Mouse (Mus musculus): ENCODE measurements at regions not wholly inside any gene's neighbourhood (a gene's known extent, or its start where the extent isn't known, plus 50 kb on each side); places are given as distances from the start of the nearest gene placed in this dataset.

DNA sequence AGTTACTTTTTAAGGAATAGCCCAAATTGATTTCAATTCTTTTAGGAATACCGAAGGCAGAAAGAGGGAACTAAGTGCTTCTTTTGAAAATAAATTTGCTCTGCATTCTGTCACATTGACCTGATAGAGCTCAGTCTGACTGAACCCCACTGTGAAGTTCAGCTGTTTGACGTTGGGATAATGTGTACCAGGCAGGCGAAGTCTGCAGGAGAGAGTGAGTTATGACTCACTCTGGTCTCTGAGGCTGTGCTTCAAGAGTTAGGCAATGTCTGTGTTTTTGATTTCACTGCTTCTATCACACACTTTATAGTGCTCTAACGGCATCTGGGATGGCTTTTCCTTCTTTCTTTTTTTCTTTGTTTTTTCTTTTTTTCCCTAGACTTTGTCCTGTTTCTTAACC lies 283.5 kb downstream of the Naf1 start:
- Histone ChIP-seq H3K27ac (ENCODE audit: low read length) (no peak overlapping the region), H3K4me1 (ENCODE audit: control insufficient read depth, insufficient read depth, low read length) (no peaks in the 10 kb centered on the region), H3K9ac (ENCODE audit: low read depth, low read length) (no peak overlapping the region), H3K4me2 (ENCODE audit: low read length) (no peak overlapping the region), H3K27me3 (ENCODE audit: control insufficient read depth, insufficient read depth, low read depth, low read length) (no peaks in the 10 kb centered on the region), H3K4me3 (ENCODE audit: low read depth, low read length) (no peak overlapping the region), H3K9me3 (replicated peaks; ENCODE audit: control insufficient read depth, low read length, poor library complexity, severe bottlenecking) (no peaks in the 10 kb centered on the region), H3K36me3 (ENCODE audit: control insufficient read depth, insufficient read depth, low read length) (no peaks in the 10 kb centered on the region)
- no peak for ATAC-seq
- 55% methylated on average over 4 of the region's 4 CpGs for WGBS

DNA sequence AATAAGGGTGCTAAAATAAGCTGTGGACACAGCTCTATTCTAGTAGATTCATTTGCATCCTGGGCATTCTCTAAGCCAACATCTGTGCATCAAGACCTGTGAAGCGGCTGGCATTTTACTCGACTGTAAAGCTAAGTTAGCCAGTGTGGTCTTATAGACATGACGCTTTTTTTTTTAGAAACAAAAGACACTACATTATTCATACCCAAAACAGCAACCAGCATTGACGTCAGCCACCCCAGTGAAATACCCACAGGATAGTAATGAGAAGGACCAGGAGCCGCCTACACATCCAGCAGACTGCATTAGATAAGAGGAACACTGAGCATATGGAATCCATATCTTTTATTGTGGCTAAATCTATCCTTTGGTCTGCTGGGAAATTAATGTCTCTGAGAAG lies 321.7 kb downstream of the Naf1 start:
- no peak overlapping the region for H3K9ac ChIP-seq (ENCODE audit: low read depth, low read length)
- no peak for ATAC-seq
- no peak overlapping the region for H3K4me2 ChIP-seq (ENCODE audit: low read length)
- no peaks in the 10 kb centered on the region for H3K36me3 ChIP-seq (ENCODE audit: control insufficient read depth, insufficient read depth, low read length)
- no peaks in the 10 kb centered on the region for H3K9me3 ChIP-seq (replicated peaks; ENCODE audit: control insufficient read depth, low read length, poor library complexity, severe bottlenecking)
- no peak overlapping the region for H3K27ac ChIP-seq (ENCODE audit: low read length)
- H3K27me3 ChIP-seq (ENCODE audit: control insufficient read depth, insufficient read depth, low read depth, low read length), result no peaks in the 10 kb centered on the region
- H3K4me1 ChIP-seq (ENCODE audit: control insufficient read depth, insufficient read depth, low read length), result no peaks in the 10 kb centered on the region
- WGBS, result 66% methylated on average over 5 of the region's 5 CpGs
- no peak overlapping the region for H3K4me3 ChIP-seq (ENCODE audit: low read depth, low read length)

DNA sequence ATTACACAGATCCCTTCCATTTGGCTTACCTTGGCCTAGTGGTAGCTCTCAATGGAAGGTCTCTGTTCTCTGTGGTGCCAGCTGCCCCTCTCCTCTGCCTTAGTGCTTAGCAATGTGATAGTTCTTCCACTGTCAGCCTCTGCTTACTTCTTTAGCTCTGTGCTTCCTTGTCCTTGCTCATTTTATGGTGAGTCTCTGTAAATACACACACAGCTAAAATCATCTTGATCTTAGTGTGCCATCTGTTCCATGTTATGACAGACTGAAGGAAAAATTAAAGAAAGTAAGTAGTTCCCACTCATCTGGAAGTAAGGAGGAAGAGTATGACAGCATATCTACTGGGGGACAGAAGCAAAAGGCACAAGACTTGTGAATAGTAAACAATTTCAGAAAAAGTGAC lies 324.4 kb upstream of the Nat3 start:
- H3K27ac ChIP-seq (ENCODE audit: low read length), result no peak overlapping the region
- no peak for ATAC-seq

DNA sequence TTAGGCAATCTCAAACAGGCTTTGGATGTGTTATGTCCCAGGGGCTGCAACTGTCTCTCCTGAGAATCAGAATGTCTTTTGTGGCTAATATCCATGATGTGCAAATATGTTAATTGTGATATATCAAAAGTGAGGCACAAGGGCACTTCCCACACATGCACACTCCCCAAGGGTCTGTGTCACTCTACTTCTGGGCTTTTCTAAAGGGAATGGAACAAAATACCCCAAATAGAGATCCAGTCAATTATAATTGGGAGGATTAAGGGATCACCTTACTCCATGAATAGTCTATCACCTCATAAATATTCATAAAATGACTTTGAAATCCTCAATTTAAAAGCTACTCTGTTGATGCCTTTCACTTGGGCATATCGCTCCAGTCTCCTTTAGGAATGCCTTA lies 317.6 kb upstream of the Nat3 start:
- H3K27me3 ChIP-seq (ENCODE audit: control insufficient read depth, insufficient read depth, low read depth, low read length), result no peaks in the 10 kb centered on the region
- no peak overlapping the region for H3K4me3 ChIP-seq (ENCODE audit: low read depth, low read length)
- no peak overlapping the region for H3K27ac ChIP-seq (ENCODE audit: low read length)
- ATAC-seq, result peak; percentile 84
- H3K36me3 ChIP-seq (ENCODE audit: control insufficient read depth, insufficient read depth, low read length), result no peaks in the 10 kb centered on the region
- H3K9ac ChIP-seq (ENCODE audit: low read depth, low read length), result no peak overlapping the region
- WGBS, result 27% methylated on average over 1 of the region's 1 CpGs
- H3K4me2 ChIP-seq (ENCODE audit: low read length), result no peak overlapping the region
- H3K9me3 ChIP-seq (replicated peaks; ENCODE audit: control insufficient read depth, low read length, poor library complexity, severe bottlenecking), result no peaks in the 10 kb centered on the region
- H3K4me1 ChIP-seq (ENCODE audit: control insufficient read depth, insufficient read depth, low read length), result 0 out of 2 replicates have a peak, but pooled peaks cover 2% of the 10 kb centered on the region

More for the DNA sequence above, 324.4 kb upstream of the Nat3 start:
- Histone ChIP-seq H3K4me3 (ENCODE audit: low read depth, low read length) (no peak overlapping the region), H3K4me1 (ENCODE audit: control insufficient read depth, insufficient read depth, low read length) (no peaks in the 10 kb centered on the region), H3K9me3 (replicated peaks; ENCODE audit: control insufficient read depth, low read length, poor library complexity, severe bottlenecking) (no peaks in the 10 kb centered on the region), H3K27me3 (ENCODE audit: control insufficient read depth, insufficient read depth, low read depth, low read length) (no peaks in the 10 kb centered on the region), H3K4me2 (ENCODE audit: low read length) (no peak overlapping the region), H3K36me3 (ENCODE audit: control insufficient read depth, insufficient read depth, low read length) (no peaks in the 10 kb centered on the region), H3K9ac (ENCODE audit: low read depth, low read length) (no peak overlapping the region)

DNA sequence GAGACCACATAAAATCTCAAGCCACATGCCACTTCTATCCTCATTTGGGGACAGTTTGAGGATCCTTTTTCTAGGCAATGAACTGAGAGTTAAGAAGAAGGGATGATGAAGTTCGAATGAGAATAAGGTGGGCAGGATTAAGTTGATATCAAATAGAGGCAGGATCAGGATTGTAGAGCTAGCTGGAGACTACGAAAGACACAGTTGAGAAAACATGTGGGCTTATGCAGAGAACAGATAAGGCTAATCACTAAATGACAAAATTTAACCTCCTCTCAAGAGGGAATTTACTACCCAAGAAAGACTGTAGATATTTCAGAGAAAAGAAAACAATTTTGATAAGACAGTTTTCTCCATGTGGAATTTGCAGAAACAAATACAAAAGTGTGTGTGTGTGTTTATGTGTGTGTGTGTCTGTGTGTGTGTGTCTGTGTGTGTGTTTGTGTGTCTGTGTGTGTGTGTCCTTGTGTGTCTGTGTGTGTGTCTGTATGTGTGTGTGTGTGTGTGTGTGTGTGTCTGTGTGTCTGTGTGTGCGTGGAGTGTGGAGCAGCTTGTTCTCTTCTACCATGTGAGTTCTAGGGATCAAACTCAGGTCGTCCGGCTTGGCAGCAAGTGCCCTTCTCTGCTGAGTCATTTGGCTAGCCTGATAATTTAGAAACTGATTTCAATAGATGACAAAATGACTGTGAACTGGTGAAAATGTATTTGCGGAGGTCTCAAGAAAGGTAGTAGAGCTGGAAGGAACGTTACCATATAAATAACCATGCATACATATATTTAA lies 291.5 kb upstream of the Nat3 start:
- WGBS, result 81% methylated on average over 7 of the region's 7 CpGs
- Histone ChIP-seq H3K4me1 (ENCODE audit: control insufficient read depth, insufficient read depth, low read length) (no peaks in the 10 kb centered on the region), H3K27ac (ENCODE audit: low read length) (no peak overlapping the region), H3K9me3 (replicated peaks; ENCODE audit: control insufficient read depth, low read length, poor library complexity, severe bottlenecking) (no peaks in the 10 kb centered on the region), H3K4me2 (ENCODE audit: low read length) (no peak overlapping the region), H3K4me3 (ENCODE audit: low read depth, low read length) (no peak overlapping the region), H3K27me3 (ENCODE audit: control insufficient read depth, insufficient read depth, low read depth, low read length) (no peaks in the 10 kb centered on the region), H3K36me3 (ENCODE audit: control insufficient read depth, insufficient read depth, low read length) (no peaks in the 10 kb centered on the region), H3K9ac (ENCODE audit: low read depth, low read length) (no peak overlapping the region)
- ATAC-seq, result no peak

DNA sequence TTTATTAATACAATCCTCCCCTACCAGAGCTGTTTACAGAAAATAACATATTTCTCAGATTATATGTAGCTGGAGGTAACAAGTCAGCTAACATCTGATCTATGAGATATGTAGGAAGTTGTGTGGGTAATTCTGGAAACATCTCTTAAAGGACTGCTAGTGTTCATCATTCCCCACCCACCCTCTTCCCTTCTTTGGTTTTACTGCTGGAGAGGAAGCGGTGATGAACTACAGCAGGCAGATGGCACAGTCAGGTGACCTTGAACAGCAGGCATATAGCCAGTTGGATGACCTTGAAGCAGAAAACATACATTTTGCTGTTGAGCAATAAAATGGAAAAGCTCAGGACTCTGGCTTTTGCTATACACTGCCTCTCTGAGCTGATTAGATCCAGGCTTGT lies 284.7 kb upstream of the Nat3 start:
- Histone ChIP-seq H3K27ac (ENCODE audit: low read length) (no peak overlapping the region), H3K36me3 (ENCODE audit: control insufficient read depth, insufficient read depth, low read length) (no peaks in the 10 kb centered on the region), H3K9ac (ENCODE audit: low read depth, low read length) (no peak overlapping the region), H3K27me3 (ENCODE audit: control insufficient read depth, insufficient read depth, low read depth, low read length) (no peaks in the 10 kb centered on the region), H3K4me2 (ENCODE audit: low read length) (no peak overlapping the region), H3K4me3 (ENCODE audit: low read depth, low read length) (no peak overlapping the region), H3K4me1 (ENCODE audit: control insufficient read depth, insufficient read depth, low read length) (no peaks in the 10 kb centered on the region), H3K9me3 (replicated peaks; ENCODE audit: control insufficient read depth, low read length, poor library complexity, severe bottlenecking) (no peaks in the 10 kb centered on the region)
- ATAC-seq, result no peak
- WGBS, result 84% methylated on average over 1 of the region's 1 CpGs

DNA sequence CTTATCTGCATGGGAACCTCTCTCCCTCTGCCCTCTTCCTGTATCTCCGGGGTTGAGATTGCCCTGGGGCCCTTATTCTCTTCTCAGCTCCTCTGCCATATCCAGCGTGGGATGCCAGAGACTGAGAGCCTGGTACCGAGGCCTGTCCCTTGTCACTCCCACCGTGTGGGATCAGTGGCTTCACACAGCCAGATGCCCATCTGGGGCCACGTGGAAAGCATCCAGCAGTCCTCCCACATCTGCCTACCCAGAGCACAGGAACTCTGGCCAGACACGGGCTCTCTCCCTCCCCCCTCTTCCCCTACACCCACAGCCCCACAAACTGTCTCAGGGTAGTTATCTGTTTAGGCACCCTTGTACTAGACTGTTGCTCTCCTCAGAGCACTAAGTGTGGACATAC lies 244.9 kb upstream of the Nat3 start:
- H3K27me3 ChIP-seq (ENCODE audit: control insufficient read depth, insufficient read depth, low read depth, low read length), result no peaks in the 10 kb centered on the region
- H3K4me3 ChIP-seq (ENCODE audit: low read depth, low read length), result no peak overlapping the region
- H3K9me3 ChIP-seq (replicated peaks; ENCODE audit: control insufficient read depth, low read length, poor library complexity, severe bottlenecking), result no peaks in the 10 kb centered on the region
- H3K4me2 ChIP-seq (ENCODE audit: low read length), result no peak overlapping the region
- no peak for ATAC-seq
- H3K4me1 ChIP-seq (ENCODE audit: control insufficient read depth, insufficient read depth, low read length), result no peaks in the 10 kb centered on the region
- WGBS, result 78% methylated on average over 6 of the region's 6 CpGs
- no peak overlapping the region for H3K9ac ChIP-seq (ENCODE audit: low read depth, low read length)
- H3K36me3 ChIP-seq (ENCODE audit: control insufficient read depth, insufficient read depth, low read length), result no peaks in the 10 kb centered on the region
- no peak overlapping the region for H3K27ac ChIP-seq (ENCODE audit: low read length)

DNA sequence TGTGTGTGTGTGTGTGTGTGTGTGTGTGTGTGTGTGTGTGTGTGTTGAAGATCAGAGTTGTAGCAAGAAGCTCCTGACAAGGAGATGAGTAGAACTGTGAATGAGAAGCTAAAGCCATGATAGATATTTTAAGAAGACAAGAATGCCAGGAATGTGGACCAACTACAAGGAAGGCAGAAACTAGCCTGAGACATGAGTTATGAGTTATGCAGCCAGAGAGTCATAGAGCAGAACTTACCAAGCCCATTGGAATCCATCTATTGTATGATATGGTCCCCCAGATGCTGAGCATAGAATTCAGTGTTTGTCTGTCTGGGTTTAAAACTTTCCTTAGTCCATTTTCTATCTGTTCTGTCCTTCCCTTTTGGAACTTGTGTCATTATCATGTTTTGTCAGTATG lies 244.2 kb upstream of the Nat3 start:
- H3K4me2 ChIP-seq (ENCODE audit: low read length), result no peak overlapping the region
- no peaks in the 10 kb centered on the region for H3K27me3 ChIP-seq (ENCODE audit: control insufficient read depth, insufficient read depth, low read depth, low read length)
- H3K4me3 ChIP-seq (ENCODE audit: low read depth, low read length), result no peak overlapping the region
- no peak for ATAC-seq
- H3K9me3 ChIP-seq (replicated peaks; ENCODE audit: control insufficient read depth, low read length, poor library complexity, severe bottlenecking), result no peaks in the 10 kb centered on the region
- H3K36me3 ChIP-seq (ENCODE audit: control insufficient read depth, insufficient read depth, low read length), result no peaks in the 10 kb centered on the region
- H3K9ac ChIP-seq (ENCODE audit: low read depth, low read length), result no peak overlapping the region
- H3K4me1 ChIP-seq (ENCODE audit: control insufficient read depth, insufficient read depth, low read length), result no peaks in the 10 kb centered on the region
- no peak overlapping the region for H3K27ac ChIP-seq (ENCODE audit: low read length)

DNA sequence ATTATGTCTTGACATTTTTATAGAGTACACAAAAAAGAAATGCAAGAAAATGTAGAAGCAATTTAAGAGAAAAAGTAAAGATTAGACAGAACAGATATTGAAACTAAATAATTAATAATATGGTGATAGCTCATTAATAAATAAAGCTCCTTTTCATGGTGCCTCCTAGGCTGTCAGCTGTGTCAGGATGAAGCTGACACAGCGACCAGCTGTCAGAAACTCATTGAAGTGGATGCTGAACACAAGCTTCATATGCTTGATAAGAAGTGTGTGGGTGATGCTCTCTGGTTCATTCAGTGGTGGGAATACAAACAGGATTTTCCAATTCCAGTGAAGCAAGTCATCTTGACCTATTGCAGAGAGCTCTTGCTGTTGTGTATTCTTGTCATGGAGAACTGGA lies 213.2 kb upstream of the Nat3 start:
- Histone ChIP-seq H3K36me3 (ENCODE audit: control insufficient read depth, insufficient read depth, low read length) (no peaks in the 10 kb centered on the region), H3K4me1 (ENCODE audit: control insufficient read depth, insufficient read depth, low read length) (no peaks in the 10 kb centered on the region), H3K9me3 (replicated peaks; ENCODE audit: control insufficient read depth, low read length, poor library complexity, severe bottlenecking) (no peaks in the 10 kb centered on the region), H3K4me2 (ENCODE audit: low read length) (no peak overlapping the region), H3K4me3 (ENCODE audit: low read depth, low read length) (no peak overlapping the region), H3K27ac (ENCODE audit: low read length) (no peak overlapping the region), H3K27me3 (ENCODE audit: control insufficient read depth, insufficient read depth, low read depth, low read length) (no peaks in the 10 kb centered on the region), H3K9ac (ENCODE audit: low read depth, low read length) (no peak overlapping the region)
- ATAC-seq, result peak; percentile 73
- 79% methylated on average over 1 of the region's 1 CpGs for WGBS
